Mouse (Mus musculus): ENCODE results near the gene Emid1. TPM values are rescaled to one million over a fixed set of nuclear protein-coding genes. Genes with fewer than 3 reads are reported as not detected.

The Emid1 gene
- polyA plus RNA-seq, 1 experiment from 2014 or later, result 9.9 TPM

DNA sequence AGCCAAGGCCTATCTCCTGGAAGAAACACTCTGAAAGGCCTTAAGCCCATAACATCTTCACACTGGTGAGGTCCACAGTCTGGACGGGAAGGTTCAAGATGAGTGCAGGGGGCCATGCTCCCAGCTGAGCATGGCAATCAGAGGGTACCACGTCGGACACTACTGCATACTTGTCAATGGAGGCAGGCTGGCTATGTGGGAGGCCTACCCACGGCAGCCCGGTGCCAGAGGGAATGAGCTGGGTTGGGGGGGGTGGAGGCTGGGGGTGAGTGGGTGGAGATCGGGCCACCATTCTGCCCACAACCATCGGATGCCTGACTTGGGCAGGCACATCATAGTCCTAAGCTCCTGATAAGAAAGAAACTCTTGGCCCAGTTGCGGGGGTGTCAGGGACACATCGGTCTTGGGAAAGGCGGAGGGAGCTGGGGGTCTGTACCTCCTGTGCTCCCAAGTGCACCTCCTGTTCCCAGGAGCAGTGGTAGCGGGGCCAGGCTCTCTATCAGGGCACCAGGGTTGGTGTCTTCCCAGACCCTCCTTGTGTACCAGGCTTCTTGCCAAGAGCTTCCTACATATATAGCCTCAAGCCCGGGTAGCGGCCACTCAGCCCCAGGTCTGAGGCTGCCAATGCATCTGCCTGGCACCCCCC is 89.1 kb downstream of the Emid1 start:
- Histone ChIP-seq H3K9ac (ENCODE audit: low read length) (no peak overlapping the region), H3K4me2 (ENCODE audit: low read depth, severe bottlenecking) (no peak overlapping the region), H3K27me3 (ENCODE audit: control insufficient read depth, insufficient read depth, low read length) (peaks cover 66% of the 10 kb centered on the region), H3K4me3 (ENCODE audit: low read depth, low read length) (no peak overlapping the region), H3K4me1 (ENCODE audit: control insufficient read depth, insufficient read depth, low read length) (peaks cover 43% of the 10 kb centered on the region), H3K27ac (replicated peaks; ENCODE audit: low read depth, low read length) (no peak overlapping the region), H3K36me3 (ENCODE audit: control insufficient read depth, insufficient read depth, low read length) (no peaks in the 10 kb centered on the region), H3K9me3 (ENCODE audit: control insufficient read depth, low read length) (no peaks in the 10 kb centered on the region)
- 66% methylated on average over 13 of the region's 13 CpGs for WGBS
- DNase-seq (ENCODE audit: low spot score) (no peak), ATAC-seq (ENCODE audit: insufficient number of reproducible peaks, low FRiP score, low TSS enrichment, low read depth) (no peak)

DNA sequence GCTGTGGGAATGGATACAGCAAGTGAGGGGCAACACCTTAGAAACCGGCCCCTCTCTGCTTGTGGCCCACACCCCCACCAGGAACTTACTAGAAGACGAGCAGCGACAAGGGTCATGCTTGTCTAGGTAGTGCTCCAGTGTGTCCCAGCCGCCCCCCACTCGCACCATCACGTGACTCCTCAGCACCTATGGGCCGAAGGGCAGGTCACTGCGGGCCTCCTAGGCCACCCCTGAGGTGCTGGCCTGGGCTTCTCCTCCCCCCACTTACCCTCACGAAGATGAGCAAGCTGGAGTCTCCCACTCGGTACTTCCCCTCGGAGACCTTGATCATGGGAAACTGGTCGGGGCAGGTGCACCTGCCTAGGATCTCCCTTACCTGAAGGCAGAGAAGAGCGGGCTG is 89.7 kb downstream of the Emid1 start:
- H3K36me3 ChIP-seq (ENCODE audit: control insufficient read depth, insufficient read depth, low read length), result no peaks in the 10 kb centered on the region
- no peak for DNase-seq (ENCODE audit: low spot score)
- H3K4me1 ChIP-seq (ENCODE audit: control insufficient read depth, insufficient read depth, low read length), result peaks cover 47% of the 10 kb centered on the region
- no peak for ATAC-seq (ENCODE audit: insufficient number of reproducible peaks, low FRiP score, low TSS enrichment, low read depth)
- no peaks in the 10 kb centered on the region for H3K9me3 ChIP-seq (ENCODE audit: control insufficient read depth, low read length)
- peaks cover 73% of the 10 kb centered on the region for H3K27me3 ChIP-seq (ENCODE audit: control insufficient read depth, insufficient read depth, low read length)
- 0 out of 2 replicates have a peak overlapping the region, but pooled peaks have one; percentile 13 for H3K9ac ChIP-seq (ENCODE audit: low read length)
- H3K4me3 ChIP-seq (ENCODE audit: low read depth, low read length), result peak overlapping the region; percentile 29
- H3K27ac ChIP-seq (replicated peaks; ENCODE audit: low read depth, low read length), result no peak overlapping the region
- WGBS, result 12% methylated on average over 13 of the region's 13 CpGs
- peak overlapping the region; percentile 80 for H3K4me2 ChIP-seq (ENCODE audit: low read depth, severe bottlenecking)

GRCm38 (mm10) chr11:5061413-5062139 is 90.5 kb downstream of the Emid1 start:
- no peak for ATAC-seq (ENCODE audit: insufficient number of reproducible peaks, low FRiP score, low TSS enrichment, low read depth)
- peak overlapping the region; percentile 29 for H3K4me3 ChIP-seq (ENCODE audit: low read depth, low read length)
- peak overlapping the region; percentile 13; the same call in 1 of the 2 replicates for H3K9ac ChIP-seq (ENCODE audit: low read length)
- no peak overlapping the region for H3K27ac ChIP-seq (replicated peaks; ENCODE audit: low read depth, low read length)
- H3K4me2 ChIP-seq (ENCODE audit: low read depth, severe bottlenecking), result peak overlapping the region; percentile 80
- H3K36me3 ChIP-seq (ENCODE audit: control insufficient read depth, insufficient read depth, low read length), result no peaks in the 10 kb centered on the region
- H3K4me1 ChIP-seq (ENCODE audit: control insufficient read depth, insufficient read depth, low read length), result peaks cover 48% of the 10 kb centered on the region
- peaks cover 80% of the 10 kb centered on the region for H3K27me3 ChIP-seq (ENCODE audit: control insufficient read depth, insufficient read depth, low read length)
- DNase-seq (ENCODE audit: low spot score), result peak; percentile 88
- no peaks in the 10 kb centered on the region for H3K9me3 ChIP-seq (ENCODE audit: control insufficient read depth, low read length)
- under 1% methylated on average over 50 of the region's 62 CpGs for WGBS

GRCm38 (mm10) chr11:5060756-5061412 is 91.2 kb downstream of the Emid1 start:
- ATAC-seq (ENCODE audit: insufficient number of reproducible peaks, low FRiP score, low TSS enrichment, low read depth), result no peak
- peaks cover 87% of the 10 kb centered on the region for H3K27me3 ChIP-seq (ENCODE audit: control insufficient read depth, insufficient read depth, low read length)
- no peak overlapping the region for H3K27ac ChIP-seq (replicated peaks; ENCODE audit: low read depth, low read length)
- WGBS, result 49% methylated on average over 28 of the region's 28 CpGs
- H3K4me2 ChIP-seq (ENCODE audit: low read depth, severe bottlenecking), result peak overlapping the region; percentile 80
- H3K4me3 ChIP-seq (ENCODE audit: low read depth, low read length), result peak overlapping the region; percentile 29; the same call in 1 of the 2 replicates
- H3K4me1 ChIP-seq (ENCODE audit: control insufficient read depth, insufficient read depth, low read length), result peaks cover 55% of the 10 kb centered on the region
- peak; percentile 49 for DNase-seq (ENCODE audit: low spot score)
- no peaks in the 10 kb centered on the region for H3K9me3 ChIP-seq (ENCODE audit: control insufficient read depth, low read length)
- H3K9ac ChIP-seq (ENCODE audit: low read length), result no peak overlapping the region
- no peaks in the 10 kb centered on the region for H3K36me3 ChIP-seq (ENCODE audit: control insufficient read depth, insufficient read depth, low read length)

DNA sequence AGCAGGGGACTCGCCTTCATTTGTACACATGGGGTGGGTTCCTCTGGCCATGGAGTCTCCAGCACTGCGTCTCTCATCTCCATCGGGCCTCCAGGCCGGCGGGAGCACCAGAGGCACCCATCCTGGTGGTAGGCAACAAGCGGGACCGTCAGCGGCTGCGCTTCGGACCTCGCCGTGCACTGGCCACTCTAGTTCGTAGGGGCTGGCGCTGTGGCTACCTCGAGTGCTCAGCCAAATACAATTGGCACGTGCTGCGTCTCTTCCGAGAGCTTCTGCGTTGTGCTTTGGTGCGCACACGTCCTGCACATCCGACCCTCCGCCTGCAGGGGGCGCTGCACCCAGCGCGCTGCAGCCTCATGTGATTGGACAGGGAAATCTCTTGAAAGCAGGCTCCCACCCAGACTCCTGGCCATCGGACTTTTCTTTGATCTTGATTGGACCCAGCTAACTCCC is 92.3 kb downstream of the Emid1 start:
- no peak overlapping the region for H3K9ac ChIP-seq (ENCODE audit: low read length)
- peaks cover 52% of the 10 kb centered on the region for H3K4me1 ChIP-seq (ENCODE audit: control insufficient read depth, insufficient read depth, low read length)
- DNase-seq (ENCODE audit: low spot score), result peak; percentile 69
- H3K36me3 ChIP-seq (ENCODE audit: control insufficient read depth, insufficient read depth, low read length), result no peaks in the 10 kb centered on the region
- WGBS, result 13% methylated on average over 27 of the region's 27 CpGs
- no peaks in the 10 kb centered on the region for H3K9me3 ChIP-seq (ENCODE audit: control insufficient read depth, low read length)
- no peak overlapping the region for H3K4me3 ChIP-seq (ENCODE audit: low read depth, low read length)
- no peak overlapping the region for H3K4me2 ChIP-seq (ENCODE audit: low read depth, severe bottlenecking)
- H3K27me3 ChIP-seq (ENCODE audit: control insufficient read depth, insufficient read depth, low read length), result peaks cover 90% of the 10 kb centered on the region
- no peak overlapping the region for H3K27ac ChIP-seq (replicated peaks; ENCODE audit: low read depth, low read length)
- no peak for ATAC-seq (ENCODE audit: insufficient number of reproducible peaks, low FRiP score, low TSS enrichment, low read depth)

- Histone ChIP-seq H3K4me3 (ENCODE audit: low read depth, low read length) (no peak overlapping the region), H3K4me1 (ENCODE audit: control insufficient read depth, insufficient read depth, low read length) (peaks cover 47% of the 10 kb centered on the region), H3K4me2 (ENCODE audit: low read depth, severe bottlenecking) (no peak overlapping the region), H3K9ac (ENCODE audit: low read length) (no peak overlapping the region), H3K9me3 (ENCODE audit: control insufficient read depth, low read length) (no peaks in the 10 kb centered on the region), H3K27ac (replicated peaks; ENCODE audit: low read depth, low read length) (no peak overlapping the region), H3K36me3 (ENCODE audit: control insufficient read depth, insufficient read depth, low read length) (no peaks in the 10 kb centered on the region), H3K27me3 (ENCODE audit: control insufficient read depth, insufficient read depth, low read length) (peaks cover 85% of the 10 kb centered on the region)
- 17% methylated on average over 14 of the region's 14 CpGs for WGBS
- DNase-seq (ENCODE audit: low spot score) (peak; percentile 56), ATAC-seq (ENCODE audit: insufficient number of reproducible peaks, low FRiP score, low TSS enrichment, low read depth) (no peak)
These were observed 92.8 kb downstream of the Emid1 start for GRCm38 (mm10) chr11:5059230-5059629.

GRCm38 (mm10) chr11:5058783-5059182 is 93.3 kb downstream of the Emid1 start:
- H3K36me3 ChIP-seq (ENCODE audit: control insufficient read depth, insufficient read depth, low read length), result no peaks in the 10 kb centered on the region
- 33% methylated on average over 9 of the region's 9 CpGs for WGBS
- H3K4me2 ChIP-seq (ENCODE audit: low read depth, severe bottlenecking), result no peak overlapping the region
- peaks cover 81% of the 10 kb centered on the region for H3K27me3 ChIP-seq (ENCODE audit: control insufficient read depth, insufficient read depth, low read length)
- no peak overlapping the region for H3K27ac ChIP-seq (replicated peaks; ENCODE audit: low read depth, low read length)
- ATAC-seq (ENCODE audit: insufficient number of reproducible peaks, low FRiP score, low TSS enrichment, low read depth), result no peak
- H3K4me1 ChIP-seq (ENCODE audit: control insufficient read depth, insufficient read depth, low read length), result peaks cover 45% of the 10 kb centered on the region
- DNase-seq (ENCODE audit: low spot score), result no peak
- no peak overlapping the region for H3K4me3 ChIP-seq (ENCODE audit: low read depth, low read length)
- H3K9me3 ChIP-seq (ENCODE audit: control insufficient read depth, low read length), result no peaks in the 10 kb centered on the region
- H3K9ac ChIP-seq (ENCODE audit: low read length), result no peak overlapping the region

DNA sequence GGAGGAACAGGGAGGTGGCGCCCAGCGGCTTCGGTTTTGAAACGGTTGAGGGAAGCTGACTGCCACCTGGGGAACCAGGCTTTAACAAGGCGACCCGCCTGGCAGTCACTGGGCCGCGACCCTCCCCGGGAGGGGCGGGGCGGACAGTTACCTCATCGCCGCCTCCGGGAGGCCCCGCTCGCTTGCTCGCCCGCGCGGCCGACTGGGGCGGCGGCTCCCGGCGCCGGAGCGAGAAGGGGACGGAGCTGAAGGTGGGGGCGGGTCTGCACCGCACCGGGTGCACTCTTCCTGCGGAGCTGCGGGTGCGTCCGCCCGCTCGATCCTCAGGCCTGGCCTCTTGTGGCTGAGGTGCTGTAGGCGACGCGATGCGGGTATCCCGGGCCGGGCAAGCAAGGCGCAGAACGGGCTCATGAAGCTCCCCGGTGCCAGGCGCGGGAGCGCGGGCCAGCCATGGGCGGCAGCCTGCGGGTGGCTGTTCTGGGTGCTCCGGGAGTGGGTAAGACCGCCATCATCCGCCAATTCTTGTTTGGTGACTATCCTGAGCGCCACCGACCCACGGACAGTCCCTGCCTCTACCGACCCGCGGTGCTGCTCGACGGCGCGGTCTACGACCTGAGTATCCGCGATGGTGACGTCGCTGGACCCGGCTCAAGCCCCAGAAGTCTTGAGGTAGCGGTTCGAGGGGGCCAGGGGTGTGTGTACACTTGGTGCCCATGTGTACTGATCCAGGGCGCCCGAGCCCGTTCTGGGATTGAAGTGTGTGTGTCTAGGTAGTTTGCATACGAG is 94.0 kb downstream of the Emid1 start, which contains the start of gene Rasl10a:
TSS of gene Rasl10a (plus strand) at position 273 of the 786 bp plus-strand sequence.
- H3K4me1 ChIP-seq (ENCODE audit: control insufficient read depth, insufficient read depth, low read length), result peaks cover 45% of the 10 kb centered on the region

More for the DNA sequence above, 94.0 kb downstream of the Emid1 start, which contains the start of gene Rasl10a:
- peak; percentile 61 for DNase-seq (ENCODE audit: low spot score)
- no peak for ATAC-seq (ENCODE audit: insufficient number of reproducible peaks, low FRiP score, low TSS enrichment, low read depth)
- WGBS, result 1% methylated on average over 76 of the region's 77 CpGs
- Histone ChIP-seq H3K27ac (replicated peaks; ENCODE audit: low read depth, low read length) (no peak within 1 kb of the TSS), H3K4me2 (ENCODE audit: low read depth, severe bottlenecking) (peak within 1 kb of the TSS; percentile 81), H3K4me3 (ENCODE audit: low read depth, low read length) (peak within 1 kb of the TSS; percentile 33), H3K36me3 (ENCODE audit: control insufficient read depth, insufficient read depth, low read length) (no peaks in the 10 kb centered on the region), H3K9me3 (ENCODE audit: control insufficient read depth, low read length) (no peaks in the 10 kb centered on the region), H3K9ac (ENCODE audit: low read length) (peak within 1 kb of the TSS; percentile 43), H3K27me3 (ENCODE audit: control insufficient read depth, insufficient read depth, low read length) (peaks cover 74% of the 10 kb centered on the region)
